Mouse (Mus musculus): ENCODE measurements around the gene Cbarp. TPM values are rescaled to one million over a fixed set of nuclear protein-coding genes. Genes with fewer than 3 reads are reported as not detected.

The Cbarp gene
- polyA plus RNA-seq, 1 experiment from 2014 or later = 2.6 TPM

DNA sequence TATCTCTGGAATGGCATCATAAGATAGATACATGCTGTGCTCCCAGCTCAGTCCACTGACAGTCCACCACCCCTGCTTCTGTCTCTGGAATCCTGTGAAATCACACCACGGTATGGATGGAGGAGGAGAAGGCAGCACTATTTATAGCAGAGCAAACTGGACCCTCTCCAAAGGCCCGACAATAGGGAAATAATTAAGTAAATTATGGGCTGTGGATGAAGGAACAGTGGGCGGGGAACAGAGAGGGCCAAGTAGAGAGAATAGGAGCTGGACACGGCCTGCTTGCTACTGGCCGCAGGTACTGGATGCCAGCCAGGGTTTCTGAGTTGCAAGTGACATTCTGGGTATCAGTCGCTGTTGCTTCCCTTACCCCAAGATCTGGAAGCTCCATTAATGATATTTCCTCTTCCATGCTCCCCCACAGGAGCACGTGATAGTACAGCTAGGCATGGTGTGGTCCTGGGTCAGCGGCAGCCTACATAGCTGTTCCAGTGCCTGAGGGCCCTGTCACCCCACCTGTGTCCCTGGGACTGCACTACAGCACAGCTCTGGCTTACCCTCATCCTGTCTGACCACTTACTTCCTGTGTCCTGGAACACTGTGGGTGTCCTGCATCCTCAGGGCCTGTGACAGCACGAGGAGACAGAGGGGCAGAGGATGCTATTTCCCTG, 55.7 kb downstream of the Cbarp start:
- Histone ChIP-seq H3K36me3 (ENCODE audit: control insufficient read depth, insufficient read depth, low read length) (peaks cover 49% of the 10 kb centered on the region), H3K4me3 (ENCODE audit: control insufficient read depth in 1 of 2, insufficient read depth in 1 of 2, low read depth in 1 of 2, low read length in 2 of 2) (no peak overlapping the region), H3K27ac (replicated peaks in 1 of 2; ENCODE audit: control insufficient read depth in 1 of 2, insufficient read depth in 1 of 2, low read depth in 2 of 2, low read length in 2 of 2) (peak overlapping the region; percentile 71 to 85), H3K27me3 (ENCODE audit: control insufficient read depth, insufficient read depth, low read length) (no peaks in the 10 kb centered on the region), H3K9me3 (ENCODE audit: control insufficient read depth, low read length) (no peaks in the 10 kb centered on the region), H3K9ac (ENCODE audit: low read length) (peak overlapping the region; percentile 66), H3K4me2 (ENCODE audit: low read length) (peak overlapping the region; percentile 40), H3K4me1 (ENCODE audit: control insufficient read depth in 2 of 2, insufficient read depth in 2 of 2, low read length in 2 of 2) (peaks cover 17 to 27% of the 10 kb centered on the region in 2 experiments)
- 36% methylated on average over 9 of the region's 9 CpGs for WGBS
- peak; percentile 46; the same call in 1 of the 2 replicates for ATAC-seq (ENCODE audit: insufficient number of reproducible peaks, insufficient read depth, low FRiP score, low read depth)

DNA sequence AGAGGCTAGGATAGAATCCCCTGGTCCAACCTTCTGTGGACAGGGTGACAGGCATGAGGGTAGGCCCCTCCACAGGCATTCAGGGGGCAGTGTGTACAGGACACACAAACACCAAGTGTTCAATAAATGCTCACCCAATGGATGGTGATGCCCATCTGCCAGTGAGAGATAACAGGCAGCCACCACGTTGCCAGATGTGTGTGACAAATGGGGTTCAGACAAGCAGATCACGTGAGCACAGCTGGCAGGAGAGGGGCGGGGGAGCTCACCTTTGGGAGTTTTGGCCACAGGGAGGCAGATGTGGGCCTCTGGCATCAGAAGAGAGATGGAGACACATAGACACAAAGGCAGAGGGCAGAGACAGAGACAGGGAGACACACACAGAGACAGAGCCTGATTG, 59.6 kb downstream of the Cbarp start:
- Histone ChIP-seq H3K9ac (ENCODE audit: low read length) (no peak overlapping the region), H3K4me2 (ENCODE audit: low read length) (no peak overlapping the region), H3K27ac (replicated peaks in 1 of 2; ENCODE audit: control insufficient read depth in 1 of 2, insufficient read depth in 1 of 2, low read depth in 2 of 2, low read length in 2 of 2) (no peak overlapping the region), H3K9me3 (ENCODE audit: control insufficient read depth, low read length) (no peaks in the 10 kb centered on the region), H3K4me3 (ENCODE audit: control insufficient read depth in 1 of 2, insufficient read depth in 1 of 2, low read depth in 1 of 2, low read length in 2 of 2) (no peak overlapping the region), H3K4me1 (ENCODE audit: control insufficient read depth in 2 of 2, insufficient read depth in 2 of 2, low read length in 2 of 2) (peaks cover 14 to 19% of the 10 kb centered on the region in 2 experiments), H3K36me3 (ENCODE audit: control insufficient read depth, insufficient read depth, low read length) (peaks cover 59% of the 10 kb centered on the region), H3K27me3 (ENCODE audit: control insufficient read depth, insufficient read depth, low read length) (no peaks in the 10 kb centered on the region)
- no peak for ATAC-seq (ENCODE audit: insufficient number of reproducible peaks, insufficient read depth, low FRiP score, low read depth)
- 77% methylated on average over 3 of the region's 3 CpGs for WGBS

Other genes starting within 250 kb of the Cbarp start
- gene Cfd, start 250.0 kb downstream of the Cbarp start, polyA plus RNA-seq (2014; fragmentation: Nextera tagmentation; extraction: Ambion mirVana) = not detected in 2 replicates
- gene Med16, start 231.9 kb downstream of the Cbarp start, polyA plus RNA-seq (2014; fragmentation: Nextera tagmentation; extraction: Ambion mirVana) = 34.7 TPM in 2 replicates
- 4.6 TPM in 1 of 2 replicates, not detected in the other for gene Gm26602, start 230.0 kb downstream of the Cbarp start, polyA plus RNA-seq (2014; fragmentation: Nextera tagmentation; extraction: Ambion mirVana)
- gene Kiss1r, start 223.9 kb downstream of the Cbarp start, polyA plus RNA-seq (2014; fragmentation: Nextera tagmentation; extraction: Ambion mirVana) = 0.19 and 0.70 TPM in 2 replicates
- gene R3hdm4, start 219.6 kb downstream of the Cbarp start, polyA plus RNA-seq (2014; fragmentation: Nextera tagmentation; extraction: Ambion mirVana) = 96.7 and 98.5 TPM in 2 replicates
- 1.9 and 2.8 TPM in 2 replicates for gene Arid3a, start 213.8 kb downstream of the Cbarp start, polyA plus RNA-seq (2014; fragmentation: Nextera tagmentation; extraction: Ambion mirVana)
- 73.2 and 84.4 TPM in 2 replicates for gene Wdr18, start 180.7 kb downstream of the Cbarp start, polyA plus RNA-seq (2014; fragmentation: Nextera tagmentation; extraction: Ambion mirVana)
- 0.09 and 0.18 TPM in 2 replicates for gene Grin3b, start 170.1 kb downstream of the Cbarp start, polyA plus RNA-seq (2014; fragmentation: Nextera tagmentation; extraction: Ambion mirVana)
- 16.2 and 20.3 TPM in 2 replicates for gene Tmem259, start 156.5 kb downstream of the Cbarp start, polyA plus RNA-seq (2014; fragmentation: Nextera tagmentation; extraction: Ambion mirVana)
- 265 and 275 TPM in 2 replicates for gene Cnn2, start 152.3 kb downstream of the Cbarp start, polyA plus RNA-seq (2014; fragmentation: Nextera tagmentation; extraction: Ambion mirVana)
- 1.6 and 1.7 TPM in 2 replicates for gene Abca7, start 144.3 kb downstream of the Cbarp start, polyA plus RNA-seq (2014; fragmentation: Nextera tagmentation; extraction: Ambion mirVana)
- gene Arhgap45, start 124.2 kb downstream of the Cbarp start, polyA plus RNA-seq (2014; fragmentation: Nextera tagmentation; extraction: Ambion mirVana) = 3.0 and 3.4 TPM in 2 replicates
- gene Polr2e, start 101.0 kb downstream of the Cbarp start, polyA plus RNA-seq (2014; fragmentation: Nextera tagmentation; extraction: Ambion mirVana) = 146 and 162 TPM in 2 replicates
- gene Gpx4, start 93.7 kb downstream of the Cbarp start, polyA plus RNA-seq (2014; fragmentation: Nextera tagmentation; extraction: Ambion mirVana) = 715 and 757 TPM in 2 replicates
- 9.5 and 9.6 TPM in 2 replicates for gene Sbno2, start 35.3 kb downstream of the Cbarp start, polyA plus RNA-seq (2014; fragmentation: Nextera tagmentation; extraction: Ambion mirVana)
- 14.6 and 17.7 TPM in 2 replicates for gene Stk11, start 25.0 kb downstream of the Cbarp start, polyA plus RNA-seq (2014; fragmentation: Nextera tagmentation; extraction: Ambion mirVana)
- gene Atp5d, start 2.2 kb downstream of the Cbarp start, polyA plus RNA-seq (2014; fragmentation: Nextera tagmentation; extraction: Ambion mirVana) = 988 and 1,015 TPM in 2 replicates
- 21.2 and 25.8 TPM in 2 replicates for gene Midn, start 7.4 kb upstream of the Cbarp start, polyA plus RNA-seq (2014; fragmentation: Nextera tagmentation; extraction: Ambion mirVana)
- 79.4 and 80.7 TPM in 2 replicates for gene Cirbp, start 25.1 kb upstream of the Cbarp start, polyA plus RNA-seq (2014; fragmentation: Nextera tagmentation; extraction: Ambion mirVana)
- 7.7 and 11.1 TPM in 2 replicates for gene 1600002K03Rik, start 32.1 kb upstream of the Cbarp start, polyA plus RNA-seq (2014; fragmentation: Nextera tagmentation; extraction: Ambion mirVana)
- 8.4 and 10.1 TPM in 2 replicates for gene Efna2, start 38.6 kb upstream of the Cbarp start, polyA plus RNA-seq (2014; fragmentation: Nextera tagmentation; extraction: Ambion mirVana)
- 28.5 and 29.3 TPM in 2 replicates for gene Mum1, start 85.6 kb upstream of the Cbarp start, polyA plus RNA-seq (2014; fragmentation: Nextera tagmentation; extraction: Ambion mirVana)
- 721 and 734 TPM in 2 replicates for gene Ndufs7, start 108.3 kb upstream of the Cbarp start, polyA plus RNA-seq (2014; fragmentation: Nextera tagmentation; extraction: Ambion mirVana)
- gene Gamt, start 120.2 kb upstream of the Cbarp start, polyA plus RNA-seq (2014; fragmentation: Nextera tagmentation; extraction: Ambion mirVana) = 60.3 and 61.5 TPM in 2 replicates
- 25.0 and 27.5 TPM in 2 replicates for gene Dazap1, start 120.7 kb upstream of the Cbarp start, polyA plus RNA-seq (2014; fragmentation: Nextera tagmentation; extraction: Ambion mirVana)
- 648 and 723 TPM in 2 replicates for gene Rps15, start 151.6 kb upstream of the Cbarp start, polyA plus RNA-seq (2014; fragmentation: Nextera tagmentation; extraction: Ambion mirVana)
- 0.78 and 1.4 TPM in 2 replicates for gene Apc2, start 155.1 kb upstream of the Cbarp start, polyA plus RNA-seq (2014; fragmentation: Nextera tagmentation; extraction: Ambion mirVana)
- 28.9 and 30.8 TPM in 2 replicates for gene 2310011J03Rik, start 179.7 kb upstream of the Cbarp start, polyA plus RNA-seq (2014; fragmentation: Nextera tagmentation; extraction: Ambion mirVana)
- 1.4 TPM in 2 replicates for gene Pcsk4, start 188.7 kb upstream of the Cbarp start, polyA plus RNA-seq (2014; fragmentation: Nextera tagmentation; extraction: Ambion mirVana)
- 1.4 and 1.6 TPM in 2 replicates for gene Reep6, start 189.1 kb upstream of the Cbarp start, polyA plus RNA-seq (2014; fragmentation: Nextera tagmentation; extraction: Ambion mirVana)
- gene Adamtsl5, start 207.6 kb upstream of the Cbarp start, polyA plus RNA-seq (2014; fragmentation: Nextera tagmentation; extraction: Ambion mirVana) = 6.8 and 7.8 TPM in 2 replicates
- gene Plk5, start 215.6 kb upstream of the Cbarp start, polyA plus RNA-seq (2014; fragmentation: Nextera tagmentation; extraction: Ambion mirVana) = not detected in 2 replicates
- 3.9 and 6.3 TPM in 2 replicates for gene Mex3d, start 246.8 kb upstream of the Cbarp start, polyA plus RNA-seq (2014; fragmentation: Nextera tagmentation; extraction: Ambion mirVana)